Mouse (Mus musculus) hindbrain, embryonic 11.5 days (tissue): ENCODE measurements around the gene Gins3. TPM values are rescaled to one million over a fixed set of nuclear protein-coding genes. Genes with fewer than 3 reads are reported as not detected.

Experiments
- ATAC-seq: fragments of 200-750 bp; cut with Nextera tagmentation; 2 replicates; pipeline ENCODE4 v1.8.0; 2017; ENCODE audit warnings: mild to moderate bottlenecking, moderate TSS enrichment, moderate library complexity; ENCODE audit not compliant: low FRiP score
- DNase-seq: peaks from one replicate; pipeline ENCODE4 v3.0.0-alpha.2; 2015; ENCODE audit warnings: low spot score
- H3K27ac ChIP-seq: fragments of 300-500 bp; sonication (generic); 2 replicates; pipeline ENCODE4 v1.5.1; 2014; ENCODE audit warnings: mild to moderate bottlenecking, low read depth, low read length
- H3K27me3 ChIP-seq: fragments of 300-500 bp; sonication (generic); 2 replicates; pipeline ENCODE4 v1.6.1; 2014; ENCODE audit warnings: mild to moderate bottlenecking, low read length, moderate library complexity, mixed read lengths; ENCODE audit not compliant: control insufficient read depth, insufficient read depth
- H3K36me3 ChIP-seq: fragments of 300-500 bp; sonication (generic); 2 replicates; pipeline ENCODE4 v1.6.1; 2014; ENCODE audit warnings: mild to moderate bottlenecking, low read length, moderate library complexity, mixed read lengths; ENCODE audit not compliant: control insufficient read depth, insufficient read depth
- H3K4me1 ChIP-seq: fragments of 300-500 bp; sonication (generic); replicated peaks from 2 replicates; pipeline ENCODE4 v1.6.1; 2014; ENCODE audit warnings: low read length, mixed read lengths; ENCODE audit not compliant: control insufficient read depth, insufficient read depth
- H3K4me2 ChIP-seq: fragments of 300-500 bp; sonication (generic); replicated peaks from 2 replicates; pipeline ENCODE4 v1.6.1; 2014; ENCODE audit warnings: mild to moderate bottlenecking, low read depth, low read length
- H3K4me3 ChIP-seq: fragments of 300-500 bp; sonication (generic); 2 replicates; pipeline ENCODE4 v1.5.1; 2014; ENCODE audit warnings: low read depth, low read length
- H3K9ac ChIP-seq: fragments of 300-500 bp; sonication (generic); 2 replicates; pipeline ENCODE4 v1.6.1; 2014; ENCODE audit warnings: low read depth, low read length
- H3K9me3 ChIP-seq: fragments of 300-500 bp; sonication (generic); 2 replicates; pipeline ENCODE4 v1.6.1; 2016; ENCODE audit warnings: low read length; ENCODE audit not compliant: control insufficient read depth
- WGBS: fragments of 180-500 bp; shearing (Covaris S2); extraction: QIAGEN DNeasy Blood & Tissue Kit; methylation state at CpG from one replicate; pipeline ENCODE4 v1.1.7; 2014; 5-methylcytosine and 5-hydroxymethylcytosine counted together
- polyA plus RNA-seq: library from polyadenylated mRNA; unstranded; fragments of >200 nt; fragmentation: Nextera tagmentation; extraction: Ambion mirVana; gene quantifications from 2 replicates; pipeline ENCODE4 v1.2.1, GENCODE M21; 2014

Gene Gins3
- polyA plus RNA-seq, 1 experiment from 2014 or later = 24.1 TPM

GRCm38 (mm10) chr8:95694631-95695030 is 61.4 kb downstream of the Gins3 start:
- DNase-seq (no peak), ATAC-seq (0 out of 2 replicates have a peak, but pooled peaks have one; percentile 31)
- H3K36me3 ChIP-seq = no peaks in the 10 kb centered on the region
- no peak overlapping the region for H3K4me2 ChIP-seq
- no peak overlapping the region for H3K9ac ChIP-seq
- H3K4me3 ChIP-seq = no peak overlapping the region
- peaks cover 4% of the 10 kb centered on the region for H3K27me3 ChIP-seq
- H3K9me3 ChIP-seq = no peaks in the 10 kb centered on the region
- H3K27ac ChIP-seq = no peak overlapping the region
- H3K4me1 ChIP-seq = peaks cover 4% of the 10 kb centered on the region; the same call in 1 of the 2 replicates
- WGBS = 11% methylated on average over 6 of the region's 6 CpGs

Other genes starting within 250 kb of the Gins3 start
- gene Cfap20, start 198.6 kb upstream of the Gins3 start, polyA plus RNA-seq = 141 and 145 TPM in 2 replicates
- 14.2 and 19.1 TPM in 2 replicates for gene Csnk2a2, start 143.4 kb upstream of the Gins3 start, polyA plus RNA-seq
- 2.4 and 2.5 TPM in 2 replicates for gene Ccdc113, start 99.4 kb upstream of the Gins3 start, polyA plus RNA-seq
- not detected in 2 replicates for gene Prss54, start 57.1 kb upstream of the Gins3 start, polyA plus RNA-seq
- 45.0 and 61.6 TPM in 2 replicates for gene Ndrg4, start 43.5 kb downstream of the Gins3 start, polyA plus RNA-seq
- 18.2 and 21.3 TPM in 2 replicates for gene Setd6, start 82.4 kb downstream of the Gins3 start, polyA plus RNA-seq
- gene Cnot1, start 174.0 kb downstream of the Gins3 start, polyA plus RNA-seq = 88.2 and 108 TPM in 2 replicates
- gene Sap18b, start 191.9 kb downstream of the Gins3 start, polyA plus RNA-seq = 380 and 392 TPM in 2 replicates
- 14.3 and 16.8 TPM in 2 replicates for gene Slc38a7, start 220.1 kb downstream of the Gins3 start, polyA plus RNA-seq